Mouse (Mus musculus) thymus, postnatal 14 days (tissue): ENCODE data around the gene Tmem260.

ENCODE experiments used
- DNase-seq: peaks from one replicate; pipeline ENCODE4 v3.0.0; 2021

Gene Tmem260

GRCm38 (mm10) chr14:48558975-48559374 lies 113.1 kb downstream of the Tmem260 start:
- no peak for DNase-seq

- DNase-seq, result no peak
Observed at GRCm38 (mm10) chr14:48559736-48560135, 113.8 kb downstream of the Tmem260 start.

GRCm38 (mm10) chr14:48566596-48566995 lies 120.7 kb downstream of the Tmem260 start:
- DNase-seq, result no peak
